Mouse (Mus musculus) cerebellum, adult 18-20 months (tissue): ENCODE data around the gene Klhl18.

ENCODE experiments used
- DNase-seq, 2 experiments: peaks; one replicate each; pipeline ENCODE4 v3.0.0; 2021

The Klhl18 gene

GRCm38 (mm10) chr9:110476124-110477091, at the start of gene Klhl18, which contains the start of gene Kif9:
Klhl18 (minus strand) TSS chr9:110476694.
Kif9 (plus strand) TSS chr9:110476958.
- peak; percentile 98 to 99 for DNase-seq

GRCm38 (mm10) chr9:110525737-110526136, 49.2 kb upstream of the Klhl18 start:
- no peak for DNase-seq

- no peak for DNase-seq
Measured at GRCm38 (mm10) chr9:110490913-110491312, 14.4 kb upstream of the Klhl18 start.

DNA sequence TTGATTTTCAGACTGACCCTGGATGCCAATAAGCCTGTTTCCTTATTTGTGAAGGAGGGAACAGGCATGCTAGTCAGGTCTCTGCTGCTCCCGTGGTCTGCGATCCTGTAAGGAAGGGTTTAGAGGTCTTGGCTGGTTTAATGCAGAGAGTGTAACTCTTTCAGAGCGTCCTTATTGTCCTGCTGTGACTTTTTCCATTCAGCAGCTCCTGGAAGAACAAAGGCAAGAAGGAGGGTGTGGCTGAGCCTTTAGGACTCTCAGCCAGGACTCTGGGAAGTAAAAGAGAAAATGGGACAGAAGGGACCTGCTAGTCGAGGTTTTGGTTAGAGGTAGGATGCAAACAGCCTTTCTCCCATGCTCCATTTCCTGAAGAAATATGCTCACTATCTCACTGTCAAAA, 12.3 kb upstream of the Klhl18 start:
- DNase-seq, result no peak

DNA sequence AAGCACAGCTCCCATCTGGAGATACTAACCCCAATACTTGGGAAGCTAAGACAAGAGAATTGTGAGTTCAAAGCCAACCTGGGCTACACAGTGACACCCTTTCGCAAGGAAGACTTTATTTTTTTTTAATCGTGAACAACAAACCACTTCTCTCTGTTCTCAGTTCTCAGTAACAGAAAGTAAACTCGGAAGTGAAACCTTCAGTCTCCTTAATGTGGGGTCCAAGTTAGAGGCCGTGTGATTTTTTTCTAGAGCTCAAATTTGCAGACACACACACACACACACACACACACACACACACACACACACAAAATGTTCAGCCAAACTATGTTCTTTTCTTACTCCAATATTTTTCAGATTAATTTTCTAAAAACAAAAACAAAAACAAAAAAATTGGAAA, 2.1 kb upstream of the Klhl18 start:
- no peak for DNase-seq

- peak in 1 of 2 experiments; percentile 4 for DNase-seq
Measured at GRCm38 (mm10) chr9:110477951-110478350, 1.5 kb upstream of the Klhl18 start.

DNA sequence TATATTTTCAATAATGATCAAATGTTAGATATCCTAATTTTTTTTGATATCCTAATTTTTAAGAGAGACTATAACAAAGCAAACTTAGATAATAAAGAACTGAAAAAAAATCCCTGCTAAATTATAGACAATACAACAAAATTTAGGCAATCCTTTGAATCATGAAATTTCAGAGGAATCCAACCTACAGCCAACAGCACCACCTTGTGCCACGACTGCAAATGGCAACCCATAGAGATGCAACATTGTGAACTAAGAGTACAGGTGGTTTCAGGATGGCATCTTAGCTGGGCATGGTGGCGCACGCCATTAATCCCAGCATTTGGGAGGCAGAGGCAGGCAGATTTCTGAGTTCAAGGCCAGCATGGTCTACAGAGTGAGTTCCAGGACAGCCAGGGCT, 10.3 kb downstream of the Klhl18 start:
- DNase-seq, result no peak

- no peak for DNase-seq
Measured at GRCm38 (mm10) chr9:110465336-110465735, 11.2 kb downstream of the Klhl18 start.

DNA sequence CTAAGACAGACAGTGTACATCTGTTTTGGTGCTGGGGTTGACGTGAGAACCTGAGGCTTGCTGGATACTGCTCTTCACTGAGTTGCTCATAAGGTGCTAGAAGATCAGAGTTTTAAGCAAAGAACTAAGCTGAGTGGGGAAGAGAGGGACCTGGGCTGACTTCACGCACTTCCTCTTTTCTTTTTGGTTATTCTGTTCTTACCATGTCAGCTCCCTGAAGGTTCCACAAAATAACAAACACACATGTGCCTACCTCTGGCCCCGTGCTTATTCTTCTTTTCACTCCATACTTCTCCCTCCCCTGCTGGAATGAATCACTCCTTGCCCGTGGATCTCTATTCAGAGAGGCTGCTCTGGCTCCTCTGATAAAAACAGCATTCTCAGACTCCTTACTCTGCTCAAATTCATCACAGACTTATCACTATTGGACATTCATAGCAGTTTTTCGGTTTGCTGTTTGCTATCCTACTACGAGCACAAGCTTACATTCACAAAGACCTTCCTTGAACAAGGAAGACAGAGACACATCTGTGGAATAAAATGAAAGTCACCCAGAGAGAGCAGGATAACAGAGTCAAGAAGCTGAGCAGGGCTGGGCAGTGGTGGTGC, 12.4 kb downstream of the Klhl18 start:
- no peak for DNase-seq

- no peak for DNase-seq
Measured at GRCm38 (mm10) chr9:110462321-110462720, 14.2 kb downstream of the Klhl18 start.

- no peak for DNase-seq
Measured at GRCm38 (mm10) chr9:110460884-110461815, 15.3 kb downstream of the Klhl18 start.

- no peak for DNase-seq
Measured at GRCm38 (mm10) chr9:110459145-110459727, 17.3 kb downstream of the Klhl18 start.

DNA sequence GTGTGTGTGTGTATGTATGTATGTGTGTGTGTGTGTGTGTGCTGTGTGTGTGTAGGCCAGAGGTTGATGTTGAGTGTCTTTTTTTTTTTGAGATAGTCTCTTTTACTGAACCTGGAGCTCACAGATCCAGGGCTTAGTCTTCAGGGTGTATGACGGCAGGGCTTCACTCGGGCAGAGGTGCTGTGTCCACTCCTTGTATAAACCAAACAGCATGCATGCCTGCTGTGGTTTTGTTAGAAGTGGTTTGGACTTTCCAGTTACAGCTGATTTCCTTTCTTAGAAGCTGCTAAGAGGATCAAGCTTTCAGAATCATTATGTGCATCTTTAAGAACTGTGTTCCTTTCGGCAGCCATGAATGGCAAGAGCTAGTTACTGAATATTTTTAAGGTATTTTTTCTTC, 18.6 kb downstream of the Klhl18 start:
- no peak for DNase-seq

DNA sequence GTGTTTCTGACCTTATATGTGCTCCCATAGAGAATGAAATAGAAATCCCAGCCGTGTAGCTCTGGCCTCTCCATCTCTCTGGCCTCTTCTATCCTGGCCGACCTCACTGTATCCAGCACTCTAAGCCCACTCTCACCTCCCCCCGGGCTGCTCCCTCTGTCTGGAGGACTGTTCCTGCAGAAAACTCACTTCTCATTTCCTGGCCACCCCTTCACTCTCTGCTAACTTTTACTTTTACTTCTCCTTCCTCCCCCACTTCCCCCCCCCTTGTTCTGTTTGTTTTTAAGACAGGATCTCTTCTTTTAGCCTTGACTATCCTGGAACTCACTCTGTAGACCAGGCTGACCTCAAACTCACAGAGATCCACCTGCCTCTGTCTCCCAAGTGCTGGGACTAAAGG, 24.0 kb downstream of the Klhl18 start:
- DNase-seq, result no peak

DNA sequence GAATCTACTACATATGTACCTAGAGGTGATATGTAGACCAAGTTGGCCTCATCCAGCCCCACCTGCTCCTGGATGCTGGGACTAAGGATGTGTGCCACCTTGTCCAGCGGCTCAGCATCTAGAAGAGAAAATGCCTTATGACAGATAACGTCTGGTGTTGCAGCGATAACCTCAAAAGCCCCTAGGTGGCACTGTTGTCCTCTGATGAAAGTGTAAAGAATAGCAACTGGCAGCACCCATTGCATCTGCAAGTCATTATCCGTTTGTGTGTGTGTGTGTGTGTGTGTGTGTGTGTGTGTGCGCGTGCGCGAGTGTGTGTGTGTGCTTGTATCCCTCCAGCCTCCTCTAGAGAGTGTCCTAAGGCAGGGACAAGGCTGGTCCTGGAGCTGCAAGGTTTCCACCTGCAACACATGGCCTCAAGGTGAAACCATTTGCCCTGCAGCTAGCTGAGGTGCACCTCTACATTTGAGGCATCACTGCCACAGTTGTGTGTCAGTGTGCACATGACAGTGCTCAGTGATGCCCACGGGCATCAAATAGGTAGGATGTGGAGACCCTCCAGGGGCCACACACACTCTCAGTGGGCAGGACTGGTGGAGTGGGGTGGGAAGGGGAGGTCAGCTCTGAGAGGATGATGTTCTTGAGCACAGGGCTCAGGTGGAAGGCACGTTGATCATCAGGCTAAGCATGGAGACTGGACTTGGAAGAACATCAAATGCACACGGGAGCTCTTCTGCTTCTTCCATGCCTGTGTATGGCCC, 27.5 kb downstream of the Klhl18 start:
- peak; percentile 72 to 78 for DNase-seq

DNA sequence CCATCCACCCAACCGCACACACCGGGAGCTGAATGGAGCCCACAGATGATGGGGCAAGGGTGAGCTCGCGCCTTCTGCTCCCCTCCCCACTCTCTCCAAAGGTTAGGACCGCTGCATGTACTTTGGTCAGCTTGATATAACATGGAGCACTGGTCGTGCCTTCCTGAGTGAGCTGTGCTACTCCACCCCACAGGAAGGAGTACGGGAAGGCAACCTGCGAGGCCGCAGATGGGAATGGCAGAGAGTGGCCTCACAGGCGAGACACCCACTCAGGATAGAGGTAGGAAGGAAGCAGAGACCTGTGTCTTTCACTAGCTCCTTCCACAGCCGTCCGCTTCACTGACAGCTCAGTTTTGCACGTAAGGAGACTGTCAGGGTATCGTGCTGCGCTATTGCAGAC, 28.1 kb downstream of the Klhl18 start:
- DNase-seq, result no peak

- DNase-seq, result no peak
Measured at GRCm38 (mm10) chr9:110440559-110440958, 35.9 kb downstream of the Klhl18 start.

DNA sequence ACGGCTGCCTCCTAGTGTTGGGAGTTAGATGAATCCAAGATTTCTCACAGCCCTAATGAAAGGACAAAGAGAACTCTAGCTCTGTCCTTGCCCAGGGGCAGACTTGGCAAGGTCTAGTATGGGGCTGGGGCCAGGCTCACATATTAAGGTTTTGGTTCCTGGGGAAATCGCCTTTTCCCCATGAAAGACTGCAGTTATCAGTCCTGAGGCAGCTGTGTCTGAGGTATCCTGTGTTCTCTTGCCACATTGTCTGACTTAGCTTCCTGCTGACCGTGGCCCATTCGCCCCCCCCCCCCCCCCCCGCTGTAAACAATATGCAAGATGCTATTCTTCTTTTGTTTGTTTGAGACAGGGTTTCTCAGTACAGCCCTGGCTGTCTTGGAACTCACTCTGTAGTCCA, 36.4 kb downstream of the Klhl18 start:
- DNase-seq, result no peak

- no peak for DNase-seq
Measured at GRCm38 (mm10) chr9:110436041-110436440, 40.5 kb downstream of the Klhl18 start.

- DNase-seq, result no peak
Measured at GRCm38 (mm10) chr9:110433045-110433444, 43.4 kb downstream of the Klhl18 start.

DNA sequence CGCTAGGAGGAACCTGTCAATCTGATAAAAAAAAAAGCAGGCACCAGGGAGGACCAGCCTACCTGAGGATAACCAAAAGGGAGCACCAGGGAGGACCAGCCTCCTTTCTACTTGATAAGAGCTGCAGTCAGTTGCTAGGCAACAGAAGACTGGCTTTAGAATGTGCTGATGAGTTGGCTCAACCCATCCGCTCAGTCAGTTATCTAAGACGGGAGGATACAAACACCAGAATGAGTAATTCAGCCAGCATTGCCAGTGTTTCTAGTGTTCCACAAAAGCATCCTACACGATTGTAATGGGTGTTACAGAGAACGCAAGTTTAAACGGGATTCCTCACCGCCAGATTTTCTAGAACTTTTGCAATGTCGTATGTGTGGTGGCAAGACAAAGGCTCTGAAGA, 45.3 kb downstream of the Klhl18 start:
- no peak for DNase-seq
